Mouse (Mus musculus) ES-E14 (cell line): ENCODE data around the gene Eef1akmt1.

Experiments used
- CHD2 ChIP-seq: IDR thresholded peaks from 2 replicates; pipeline ENCODE4 v1.6.1; 2014; ENCODE audit warnings: mild to moderate bottlenecking, low read depth, low read length, inconsistent platforms
- HCFC1 ChIP-seq: IDR thresholded peaks from 2 replicates; pipeline ENCODE4 v1.6.1; 2012; ENCODE audit warnings: low read length, inconsistent platforms, borderline replicate concordance; ENCODE audit not compliant: insufficient read depth
- MAFK ChIP-seq: IDR thresholded peaks from 2 replicates; pipeline ENCODE4 v1.6.1; 2014; ENCODE audit warnings: mild to moderate bottlenecking, low read depth, low read length, inconsistent platforms; ENCODE audit not compliant: insufficient read depth

DNA sequence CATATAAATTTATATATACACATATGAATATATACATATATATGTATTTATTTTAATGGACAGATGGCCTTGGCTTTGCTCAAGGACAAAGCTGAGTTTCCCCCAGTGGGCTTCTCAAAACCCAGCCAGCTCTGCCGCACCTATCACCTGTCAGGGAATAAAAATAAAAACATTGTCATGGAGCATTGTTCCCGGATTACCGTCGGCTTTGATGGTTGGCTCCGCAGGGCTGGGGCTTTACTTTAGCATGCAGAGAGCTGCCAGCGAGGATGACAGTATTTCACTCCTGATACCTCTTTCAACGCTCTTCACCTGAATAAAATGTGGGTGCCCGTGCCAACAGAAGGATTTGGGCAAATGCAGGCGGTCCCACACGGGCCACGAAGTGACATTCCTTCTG lies 37.6 kb downstream of the Eef1akmt1 start:
- TF ChIP-seq CHD2 = no peak
- no peak for TF ChIP-seq MAFK
- no peak for TF ChIP-seq HCFC1
